Mouse (Mus musculus) liver, embryonic 14.5 days (tissue): Measurements from ENCODE around the gene Sla2.

Source experiments
- CTCF ChIP-seq: IDR thresholded peaks from 2 replicates; pipeline ENCODE4 v1.5.1; 2016; ENCODE audit warnings: antibody characterized with exemption, low read depth, control low read depth
- EP300 ChIP-seq: IDR thresholded peaks from 2 replicates; pipeline ENCODE4 v1.6.1; 2016; ENCODE audit warnings: antibody characterized with exemption, low read depth

DNA sequence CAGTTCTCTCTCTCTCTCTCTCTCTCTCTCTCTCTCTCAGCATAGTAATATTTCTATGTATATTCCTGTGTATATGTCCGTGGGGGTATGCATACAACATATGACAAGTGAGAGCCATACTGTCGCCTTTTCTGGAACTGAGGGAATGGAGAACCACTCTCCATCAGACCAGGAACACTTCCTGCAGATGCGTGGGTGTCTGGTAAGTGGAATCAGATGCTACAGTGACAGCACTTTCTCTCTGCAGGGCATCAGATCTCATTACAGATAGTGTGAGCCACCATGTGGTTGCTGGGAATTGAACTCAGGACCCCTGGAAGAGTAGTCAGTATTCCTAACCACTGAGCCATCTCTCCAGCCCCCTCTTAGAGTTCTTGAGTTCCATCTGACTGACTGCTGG lies 1.5 kb upstream of the Sla2 start:
- no peak for TF ChIP-seq CTCF
- no peak for TF ChIP-seq EP300
